Mouse (Mus musculus): Measurements from ENCODE around the gene Nr3c2. TPM values are rescaled to one million over a fixed set of nuclear protein-coding genes. Genes with fewer than 3 reads are reported as not detected.

The Nr3c2 gene
- polyA plus RNA-seq, 1 experiment from 2014 or later, result 1.2 TPM

- Histone ChIP-seq H3K9ac (replicated peaks) (no peak overlapping the region), H3K27me3 (no peaks in the 10 kb centered on the region), H3K4me2 (replicated peaks) (no peak overlapping the region), H3K4me1 (replicated peaks) (no peaks in the 10 kb centered on the region), H3K9me3 (no peaks in the 10 kb centered on the region), H3K36me3 (no peaks in the 10 kb centered on the region), H3K27ac (no peak overlapping the region), H3K4me3 (replicated peaks) (no peak overlapping the region)
- no peak for ATAC-seq
- WGBS, result 80% methylated on average over 4 of the region's 4 CpGs
These were observed 289.1 kb downstream of the Nr3c2 start for GRCm38 (mm10) chr8:77188298-77188697.

GRCm38 (mm10) chr8:77189318-77189717, 290.1 kb downstream of the Nr3c2 start:
- Histone ChIP-seq H3K9ac (replicated peaks) (no peak overlapping the region), H3K27me3 (no peaks in the 10 kb centered on the region), H3K9me3 (no peaks in the 10 kb centered on the region), H3K4me2 (replicated peaks) (no peak overlapping the region), H3K4me3 (replicated peaks) (no peak overlapping the region), H3K4me1 (replicated peaks) (no peaks in the 10 kb centered on the region), H3K27ac (no peak overlapping the region), H3K36me3 (no peaks in the 10 kb centered on the region)
- ATAC-seq, result no peak
- 86% methylated on average over 9 of the region's 9 CpGs for WGBS

GRCm38 (mm10) chr8:77190393-77190792, 291.2 kb downstream of the Nr3c2 start:
- no peak overlapping the region for H3K4me2 ChIP-seq (replicated peaks)
- no peak for ATAC-seq
- 88% methylated on average over 3 of the region's 3 CpGs for WGBS

GRCm38 (mm10) chr8:77209297-77209696, 310.1 kb downstream of the Nr3c2 start:
- Histone ChIP-seq H3K9ac (replicated peaks) (no peak overlapping the region), H3K27ac (no peak overlapping the region), H3K4me2 (replicated peaks) (no peak overlapping the region), H3K27me3 (no peaks in the 10 kb centered on the region), H3K36me3 (no peaks in the 10 kb centered on the region), H3K4me1 (replicated peaks) (0 out of 2 replicates have a peak, but pooled peaks cover 4% of the 10 kb centered on the region), H3K4me3 (replicated peaks) (no peak overlapping the region), H3K9me3 (no peaks in the 10 kb centered on the region)
- WGBS, result 96% methylated on average over 3 of the region's 3 CpGs
- ATAC-seq, result no peak

More at GRCm38 (mm10) chr8:77190393-77190792, 291.2 kb downstream of the Nr3c2 start:
- no peaks in the 10 kb centered on the region for H3K36me3 ChIP-seq
- H3K27ac ChIP-seq, result no peak overlapping the region
- no peaks in the 10 kb centered on the region for H3K4me1 ChIP-seq (replicated peaks)
- H3K9ac ChIP-seq (replicated peaks), result no peak overlapping the region
- H3K4me3 ChIP-seq (replicated peaks), result no peak overlapping the region
- no peaks in the 10 kb centered on the region for H3K9me3 ChIP-seq
- no peaks in the 10 kb centered on the region for H3K27me3 ChIP-seq

- no peaks in the 10 kb centered on the region for H3K36me3 ChIP-seq
- 0 out of 2 replicates have a peak, but pooled peaks cover 7% of the 10 kb centered on the region for H3K4me1 ChIP-seq (replicated peaks)
- no peaks in the 10 kb centered on the region for H3K27me3 ChIP-seq
- H3K9ac ChIP-seq (replicated peaks), result no peak overlapping the region
- no peak overlapping the region for H3K27ac ChIP-seq
- WGBS, result 83% methylated on average over 3 of the region's 3 CpGs
- H3K4me3 ChIP-seq (replicated peaks), result no peak overlapping the region
- no peak overlapping the region for H3K4me2 ChIP-seq (replicated peaks)
- ATAC-seq, result no peak
- no peaks in the 10 kb centered on the region for H3K9me3 ChIP-seq
These were observed 314.7 kb downstream of the Nr3c2 start for GRCm38 (mm10) chr8:77213893-77214464.

GRCm38 (mm10) chr8:77214665-77215064, 315.4 kb downstream of the Nr3c2 start:
- Histone ChIP-seq H3K27ac (no peak overlapping the region), H3K9me3 (no peaks in the 10 kb centered on the region), H3K27me3 (no peaks in the 10 kb centered on the region), H3K9ac (replicated peaks) (no peak overlapping the region), H3K36me3 (no peaks in the 10 kb centered on the region), H3K4me3 (replicated peaks) (no peak overlapping the region), H3K4me2 (replicated peaks) (no peak overlapping the region), H3K4me1 (replicated peaks) (0 out of 2 replicates have a peak, but pooled peaks cover 7% of the 10 kb centered on the region)
- 77% methylated on average over 8 of the region's 8 CpGs for WGBS
- ATAC-seq, result no peak

- no peaks in the 10 kb centered on the region for H3K9me3 ChIP-seq
- no peaks in the 10 kb centered on the region for H3K36me3 ChIP-seq
- ATAC-seq, result no peak
- H3K4me2 ChIP-seq (replicated peaks), result no peak overlapping the region
- 85% methylated on average over 6 of the region's 6 CpGs for WGBS
- no peak overlapping the region for H3K9ac ChIP-seq (replicated peaks)
- H3K27ac ChIP-seq, result no peak overlapping the region
- H3K27me3 ChIP-seq, result no peaks in the 10 kb centered on the region
- H3K4me1 ChIP-seq (replicated peaks), result 0 out of 2 replicates have a peak, but pooled peaks cover 7% of the 10 kb centered on the region
- no peak overlapping the region for H3K4me3 ChIP-seq (replicated peaks)
These were observed 315.9 kb downstream of the Nr3c2 start for GRCm38 (mm10) chr8:77215191-77215590.

GRCm38 (mm10) chr8:77223123-77223522, 323.9 kb downstream of the Nr3c2 start:
- no peaks in the 10 kb centered on the region for H3K36me3 ChIP-seq
- no peaks in the 10 kb centered on the region for H3K4me1 ChIP-seq (replicated peaks)
- H3K9ac ChIP-seq (replicated peaks), result no peak overlapping the region
- no peak for ATAC-seq
- no peaks in the 10 kb centered on the region for H3K27me3 ChIP-seq
- 66% methylated on average over 4 of the region's 4 CpGs for WGBS
- no peak overlapping the region for H3K27ac ChIP-seq
- H3K4me3 ChIP-seq (replicated peaks), result no peak overlapping the region
- no peak overlapping the region for H3K4me2 ChIP-seq (replicated peaks)
- no peaks in the 10 kb centered on the region for H3K9me3 ChIP-seq

GRCm38 (mm10) chr8:77227742-77228141, 328.5 kb downstream of the Nr3c2 start:
- H3K4me3 ChIP-seq (replicated peaks), result no peak overlapping the region
- no peak overlapping the region for H3K4me2 ChIP-seq (replicated peaks)
- no peak for ATAC-seq
- WGBS, result 95% methylated on average over 5 of the region's 5 CpGs
- no peaks in the 10 kb centered on the region for H3K4me1 ChIP-seq (replicated peaks)
- H3K9me3 ChIP-seq, result no peaks in the 10 kb centered on the region
- no peak overlapping the region for H3K9ac ChIP-seq (replicated peaks)
- no peaks in the 10 kb centered on the region for H3K36me3 ChIP-seq
- H3K27me3 ChIP-seq, result no peaks in the 10 kb centered on the region
- no peak overlapping the region for H3K27ac ChIP-seq

GRCm38 (mm10) chr8:77228688-77229087, 329.4 kb downstream of the Nr3c2 start:
- WGBS, result 78% methylated on average over 7 of the region's 7 CpGs
- H3K36me3 ChIP-seq, result no peaks in the 10 kb centered on the region
- H3K9ac ChIP-seq (replicated peaks), result no peak overlapping the region
- H3K27me3 ChIP-seq, result no peaks in the 10 kb centered on the region
- no peaks in the 10 kb centered on the region for H3K9me3 ChIP-seq
- H3K27ac ChIP-seq, result no peak overlapping the region
- no peak overlapping the region for H3K4me2 ChIP-seq (replicated peaks)
- H3K4me3 ChIP-seq (replicated peaks), result no peak overlapping the region
- ATAC-seq, result no peak
- no peaks in the 10 kb centered on the region for H3K4me1 ChIP-seq (replicated peaks)

- H3K27ac ChIP-seq, result no peak overlapping the region
- H3K36me3 ChIP-seq, result no peaks in the 10 kb centered on the region
- no peaks in the 10 kb centered on the region for H3K27me3 ChIP-seq
- no peaks in the 10 kb centered on the region for H3K4me1 ChIP-seq (replicated peaks)
- no peak overlapping the region for H3K4me2 ChIP-seq (replicated peaks)
- ATAC-seq, result no peak
- no peak overlapping the region for H3K9ac ChIP-seq (replicated peaks)
- WGBS, result 82% methylated on average over 1 of the region's 1 CpGs
- no peaks in the 10 kb centered on the region for H3K9me3 ChIP-seq
- no peak overlapping the region for H3K4me3 ChIP-seq (replicated peaks)
These were observed 332.0 kb downstream of the Nr3c2 start for GRCm38 (mm10) chr8:77231211-77231610.

- no peak overlapping the region for H3K27ac ChIP-seq
- no peak overlapping the region for H3K4me2 ChIP-seq (replicated peaks)
- H3K4me1 ChIP-seq (replicated peaks), result no peaks in the 10 kb centered on the region
- no peak for ATAC-seq
- no peaks in the 10 kb centered on the region for H3K27me3 ChIP-seq
- H3K36me3 ChIP-seq, result no peaks in the 10 kb centered on the region
- H3K9me3 ChIP-seq, result no peaks in the 10 kb centered on the region
- H3K4me3 ChIP-seq (replicated peaks), result no peak overlapping the region
- H3K9ac ChIP-seq (replicated peaks), result no peak overlapping the region
- 84% methylated on average over 6 of the region's 6 CpGs for WGBS
These were observed 332.6 kb downstream of the Nr3c2 start for GRCm38 (mm10) chr8:77231834-77232233.

- ATAC-seq, result no peak
- Histone ChIP-seq H3K27me3 (no peaks in the 10 kb centered on the region), H3K36me3 (no peaks in the 10 kb centered on the region), H3K9ac (replicated peaks) (no peak overlapping the region), H3K4me1 (replicated peaks) (no peaks in the 10 kb centered on the region), H3K27ac (no peak overlapping the region), H3K4me3 (replicated peaks) (no peak overlapping the region), H3K9me3 (no peaks in the 10 kb centered on the region), H3K4me2 (replicated peaks) (no peak overlapping the region)
- WGBS, result 95% methylated on average over 3 of the region's 3 CpGs
These were observed 333.2 kb downstream of the Nr3c2 start for GRCm38 (mm10) chr8:77232411-77232810.
